18 mouse cellular contexts compared by ENCODE assay signal in the genomic region with DNA sequence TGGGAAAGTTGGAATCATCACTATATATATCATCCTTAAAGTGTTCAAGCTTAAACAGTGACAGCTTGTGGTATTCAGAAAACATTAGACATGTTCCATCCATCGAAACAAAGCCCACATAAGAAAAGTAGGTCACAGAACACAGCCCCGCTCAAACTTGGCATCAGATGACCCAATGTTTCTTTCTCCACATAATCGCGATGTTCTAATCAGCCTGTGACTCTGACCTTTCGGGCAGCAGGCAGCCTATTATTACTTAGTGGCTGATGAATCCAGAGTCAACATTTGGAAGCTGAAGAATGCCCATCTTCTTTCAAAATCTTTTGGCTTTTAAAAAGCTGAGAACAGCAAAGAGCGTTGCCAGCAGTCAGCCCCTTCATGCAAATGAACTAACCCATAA.
A peak's percentile ranks its signal among the peaks of the same experiment; 100 is the strongest.
DNase-seq lines count a peak whose midpoint lies in the region; ATAC-seq and TF ChIP-seq lines count a peak whose summit lies in the region.
"Had no signal": no experiment of that assay in that cellular context is flagged by ENCODE, and none has a peak within 500 bp of the region (broad histone marks: within the 10 kb centered on the region; RNA-seq: fewer than 3 reads in every experiment).

No protein-coding gene starts in this region.

- no peak overlapping the region for H3K4me3 ChIP-seq in forebrain, embryonic 13.5 days
- no peak overlapping the region for H3K4me3 ChIP-seq in forebrain, embryonic 14.5 days (ENCODE audit: low read depth, low read length)
- H3K4me3 ChIP-seq in liver, adult 2 months (ENCODE audit: insufficient read depth, low read depth, low read length), result no peak overlapping the region
- H3K4me3 ChIP-seq in liver, embryonic 12.5 days, result no peak overlapping the region
- H3K4me3 ChIP-seq in limb, embryonic 10.5 days, result no peak overlapping the region
- H3K4me3 ChIP-seq: embryonic facial prominence, embryonic 15.5 days; lung, embryonic 15.5 days had no signal

- no peak for TF ChIP-seq CTCF in liver, adult 2 months (IDR thresholded peaks at IDR 0.05; ENCODE audit: low read depth, low read length)

- no peak overlapping the region for H3K9ac ChIP-seq in forebrain, embryonic 13.5 days
- H3K9ac ChIP-seq in forebrain, embryonic 14.5 days (ENCODE audit: low read length), result no peak overlapping the region
- H3K9ac ChIP-seq in liver, adult 2 months (ENCODE audit: low read depth, low read length), result no peak overlapping the region
- no peak overlapping the region for H3K9ac ChIP-seq in liver, embryonic 12.5 days
- H3K9ac ChIP-seq: embryonic facial prominence, embryonic 15.5 days; lung, embryonic 15.5 days had no signal

- H3K27ac ChIP-seq in forebrain, embryonic 13.5 days, result no peak overlapping the region
- no peak overlapping the region for H3K27ac ChIP-seq in forebrain, embryonic 14.5 days (ENCODE audit: low read depth, low read length)
- H3K27ac ChIP-seq in liver, adult 2 months (replicated peaks; ENCODE audit: insufficient read depth, low read depth, low read length), result no peak overlapping the region
- no peak overlapping the region for H3K27ac ChIP-seq in liver, embryonic 12.5 days
- H3K27ac ChIP-seq in limb, embryonic 10.5 days, result no peak overlapping the region
- H3K27ac ChIP-seq: embryonic facial prominence, embryonic 15.5 days; lung, embryonic 15.5 days had no signal

- no peaks in the 10 kb centered on the region for H3K4me1 ChIP-seq in forebrain, embryonic 13.5 days
- H3K4me1 ChIP-seq in forebrain, embryonic 14.5 days (ENCODE audit: control insufficient read depth, insufficient read depth, low read length), result no peaks in the 10 kb centered on the region
- H3K4me1 ChIP-seq in liver, adult 2 months (ENCODE audit: control insufficient read depth, insufficient read depth, low read length), result peaks cover 15% of the 10 kb centered on the region
- peaks cover 43% of the 10 kb centered on the region for H3K4me1 ChIP-seq in liver, embryonic 12.5 days
- peaks cover 4% of the 10 kb centered on the region; the same call in 1 of the 2 replicates for H3K4me1 ChIP-seq in limb, embryonic 10.5 days

- H3K36me3 ChIP-seq in forebrain, embryonic 13.5 days (ENCODE audit: poor library complexity, severe bottlenecking), result no peaks in the 10 kb centered on the region
- H3K36me3 ChIP-seq in forebrain, embryonic 14.5 days (ENCODE audit: control insufficient read depth, insufficient read depth, low read length), result no peaks in the 10 kb centered on the region
- no peaks in the 10 kb centered on the region for H3K36me3 ChIP-seq in liver, adult 2 months (ENCODE audit: control insufficient read depth, insufficient read depth, low read length)
- H3K36me3 ChIP-seq in liver, embryonic 12.5 days, result no peaks in the 10 kb centered on the region
- no peaks in the 10 kb centered on the region for H3K36me3 ChIP-seq in limb, embryonic 10.5 days
- H3K36me3 ChIP-seq: embryonic facial prominence, embryonic 15.5 days; lung, embryonic 15.5 days had no signal

- TF ChIP-seq POLR2A in liver, adult 2 months (IDR thresholded peaks at IDR 0.05; ENCODE audit: extremely low read depth, insufficient read depth, low read length), result no peak

- H3K27me3 ChIP-seq in forebrain, embryonic 13.5 days, result no peaks in the 10 kb centered on the region
- H3K27me3 ChIP-seq in forebrain, embryonic 14.5 days (replicated peaks; ENCODE audit: control insufficient read depth, insufficient read depth, low read length), result no peaks in the 10 kb centered on the region
- no peaks in the 10 kb centered on the region for H3K27me3 ChIP-seq in liver, adult 2 months (ENCODE audit: control insufficient read depth, insufficient read depth, low read length)
- H3K27me3 ChIP-seq in liver, embryonic 12.5 days (replicated peaks), result no peaks in the 10 kb centered on the region
- no peaks in the 10 kb centered on the region for H3K27me3 ChIP-seq in limb, embryonic 10.5 days (ENCODE audit: low read depth, poor library complexity, severe bottlenecking)
- H3K27me3 ChIP-seq: embryonic facial prominence, embryonic 15.5 days; lung, embryonic 15.5 days had no signal

- no peak overlapping the region for H3K4me2 ChIP-seq in forebrain, embryonic 13.5 days
- no peak overlapping the region for H3K4me2 ChIP-seq in forebrain, embryonic 14.5 days (ENCODE audit: low read length)
- no peak overlapping the region for H3K4me2 ChIP-seq in liver, embryonic 12.5 days
- H3K4me2 ChIP-seq: embryonic facial prominence, embryonic 15.5 days; liver, embryonic 11.5 days; lung, embryonic 15.5 days had no signal

- 0 out of 2 replicates have a peak, but pooled peaks have one; percentile 39 for ATAC-seq in forebrain, embryonic 13.5 days
- no peak for ATAC-seq in forebrain, embryonic 14.5 days
- no peak for ATAC-seq in liver, embryonic 12.5 days
- ATAC-seq: activated CD4-positive, CD25-positive, alpha-beta regulatory T cell, adult 4 months had no signal

- WGBS in forebrain, embryonic 13.5 days, result 49% methylated on average over 6 of the region's 6 CpGs
- WGBS in forebrain, embryonic 14.5 days, result 62% methylated on average over 6 of the region's 6 CpGs
- WGBS in liver, adult 2 months, result 5% methylated on average over 6 of the region's 6 CpGs
- 71% methylated on average over 6 of the region's 6 CpGs for WGBS in liver, embryonic 12.5 days (ENCODE audit: insufficient replicate concordance)
- 85% methylated on average over 6 of the region's 6 CpGs for WGBS in limb, embryonic 10.5 days

- DNase-seq in forebrain, embryonic 14.5 days (ENCODE audit: low spot score), result no peak
- DNase-seq in liver, adult 2 months (ENCODE audit: extremely low read depth, low read depth, low spot score), result peak; percentile 74
- DNase-seq in A20 (ENCODE audit: low read depth, low spot score) (peak; percentile 54), adipocyte (ENCODE audit: low spot score) (peak; percentile 13)
- no peak for DNase-seq in embryo, embryonic 11 days
- no peak for DNase-seq in limb, embryonic 10.5 days (ENCODE audit: low spot score)
- DNase-seq: adrenal gland, postnatal 14 days; gastrocnemius, postnatal 36 days; kidney, adult 2 months; kidney, postnatal 10 days; right cerebral cortex, postnatal 4 days; thymus, postnatal 25 days had no signal

- no peaks in the 10 kb centered on the region for H3K9me3 ChIP-seq in forebrain, embryonic 13.5 days (replicated peaks)
- H3K9me3 ChIP-seq in forebrain, embryonic 14.5 days (replicated peaks; ENCODE audit: control insufficient read depth, low read length), result no peaks in the 10 kb centered on the region
- no peaks in the 10 kb centered on the region for H3K9me3 ChIP-seq in liver, embryonic 12.5 days (replicated peaks)
- no peaks in the 10 kb centered on the region for H3K9me3 ChIP-seq in limb, embryonic 10.5 days (replicated peaks)
- H3K9me3 ChIP-seq: embryonic facial prominence, embryonic 15.5 days; lung, embryonic 15.5 days had no signal

- H3K79me2 ChIP-seq in liver, adult 2 months (ENCODE audit: control insufficient read depth, insufficient read depth, low read length), result no peaks in the 10 kb centered on the region

Comparison
In these comparisons a context has a peak if more than half of its experiments do, and no peak if none do; other contexts are left out.
1. DNase-seq: peak in liver, adult 2 months (single experiment), A20 (single experiment) and adipocyte (single experiment); none in forebrain, embryonic 14.5 days (single experiment), embryo, embryonic 11 days (single experiment) and limb, embryonic 10.5 days (single experiment).